Mouse (Mus musculus): ENCODE data around the gene Il17re.

Gene Il17re

DNA sequence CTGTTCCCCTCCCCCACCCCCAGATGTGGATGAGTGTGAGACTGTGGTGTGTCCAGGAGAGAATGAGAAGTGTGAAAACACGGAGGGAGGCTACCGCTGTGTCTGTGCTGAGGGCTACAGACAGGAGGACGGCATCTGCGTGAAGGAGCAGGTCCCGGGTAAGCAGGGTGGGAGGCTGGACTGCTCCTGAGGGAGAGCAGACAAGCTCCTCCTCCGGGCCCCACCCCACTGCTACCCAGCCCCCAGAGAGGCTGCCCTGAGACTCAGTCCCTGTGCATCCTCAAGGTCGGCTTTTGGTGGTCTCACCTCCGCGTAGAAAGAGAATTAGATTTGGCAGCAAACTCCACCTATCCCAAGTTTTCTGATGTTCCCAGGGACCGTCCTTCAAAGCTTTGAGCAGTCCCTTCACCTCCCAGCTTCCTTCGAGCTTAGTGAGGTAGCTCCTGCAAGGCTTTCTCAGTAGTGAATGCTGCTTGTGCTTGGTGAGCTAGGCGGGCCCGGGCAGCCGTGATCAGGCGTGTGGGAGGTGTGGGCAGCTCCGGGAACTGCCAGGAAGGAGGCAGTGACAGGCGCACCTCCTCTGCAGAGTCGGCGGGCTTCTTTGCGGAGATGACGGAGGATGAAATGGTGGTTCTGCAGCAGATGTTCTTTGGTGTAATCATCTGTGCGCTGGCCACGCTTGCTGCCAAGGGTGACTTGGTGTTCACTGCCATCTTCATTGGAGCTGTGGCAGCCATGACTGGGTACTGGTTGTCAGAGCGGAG is 34.0 kb downstream of the Il17re start:
- no peak for DNase-seq

DNA sequence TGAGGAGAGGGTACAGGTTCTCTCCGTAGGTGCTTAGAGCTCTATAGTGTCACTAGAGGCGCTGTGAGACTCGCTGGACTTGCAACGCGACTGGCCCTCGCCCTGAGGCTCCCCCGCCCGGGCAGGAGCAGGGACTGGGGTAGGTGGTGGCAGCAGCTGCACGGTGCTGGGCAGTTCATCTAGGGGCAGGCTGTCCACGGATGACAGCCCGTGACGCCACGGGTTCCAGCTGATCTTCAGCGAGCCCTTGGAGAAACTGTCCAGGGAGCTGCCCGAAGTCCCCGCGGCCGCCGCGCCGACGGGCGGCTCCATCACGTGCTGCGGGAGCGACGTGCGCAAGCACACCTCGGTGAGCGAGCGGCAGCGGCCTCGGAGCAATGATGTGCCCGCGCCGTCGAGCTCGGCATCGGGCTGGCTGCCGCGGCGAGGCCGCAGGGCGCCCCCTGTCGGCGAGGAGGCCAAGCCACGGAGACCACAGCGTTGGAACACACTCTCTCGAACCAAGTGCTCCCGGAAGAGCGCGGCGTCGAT is 36.0 kb downstream of the Il17re start:
- peak; percentile 83 for DNase-seq

DNA sequence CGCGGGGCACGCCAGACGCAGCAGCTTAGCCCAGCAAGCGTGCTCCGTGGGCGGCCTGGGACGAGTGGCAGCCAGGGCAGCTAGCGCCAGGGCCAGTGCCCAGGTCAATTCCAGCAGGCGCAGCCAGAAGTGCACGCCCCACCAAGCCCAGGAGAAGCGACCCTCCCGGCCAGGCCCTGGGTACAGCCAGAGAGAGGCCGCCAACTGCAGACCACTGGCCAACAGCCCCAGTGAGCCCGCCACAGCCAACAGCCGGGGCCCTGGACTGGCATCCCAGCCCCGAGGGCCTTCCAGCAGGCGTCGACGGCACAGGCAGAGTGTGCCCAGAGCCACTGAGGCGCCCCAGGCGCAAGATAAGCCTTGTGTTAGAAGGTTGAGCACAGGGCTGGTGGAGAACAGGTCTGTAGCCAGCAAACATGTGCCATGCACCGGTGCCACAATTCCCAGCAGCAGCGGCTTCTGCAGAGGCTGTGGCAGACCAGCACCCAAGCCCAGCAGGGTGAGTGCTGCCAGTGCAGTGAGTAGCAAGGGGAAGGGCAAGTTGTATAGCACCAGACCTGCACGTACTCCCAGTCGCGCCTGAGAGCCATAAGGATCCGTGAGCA is 36.9 kb downstream of the Il17re start:
- DNase-seq: no peak

DNA sequence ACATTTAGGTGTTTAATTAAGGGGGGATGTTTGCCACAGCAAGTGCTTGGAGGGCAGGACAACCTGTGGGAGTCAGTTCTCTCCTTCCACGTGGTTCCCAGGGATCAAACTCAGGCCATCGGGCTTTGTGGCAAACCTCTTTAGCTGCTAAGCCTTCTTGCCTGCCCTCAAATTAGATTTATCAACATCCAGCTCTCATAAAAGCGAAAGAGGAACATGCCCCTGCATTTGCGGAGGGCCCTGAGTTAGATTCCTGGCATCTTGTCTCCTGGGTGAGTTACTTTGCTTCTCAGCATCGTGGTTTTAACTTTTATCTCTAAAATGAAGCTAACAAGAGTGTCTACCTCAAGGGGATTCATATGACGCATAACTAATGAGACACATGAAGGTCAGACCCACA is 41.1 kb downstream of the Il17re start:
- DNase-seq: no peak

DNA sequence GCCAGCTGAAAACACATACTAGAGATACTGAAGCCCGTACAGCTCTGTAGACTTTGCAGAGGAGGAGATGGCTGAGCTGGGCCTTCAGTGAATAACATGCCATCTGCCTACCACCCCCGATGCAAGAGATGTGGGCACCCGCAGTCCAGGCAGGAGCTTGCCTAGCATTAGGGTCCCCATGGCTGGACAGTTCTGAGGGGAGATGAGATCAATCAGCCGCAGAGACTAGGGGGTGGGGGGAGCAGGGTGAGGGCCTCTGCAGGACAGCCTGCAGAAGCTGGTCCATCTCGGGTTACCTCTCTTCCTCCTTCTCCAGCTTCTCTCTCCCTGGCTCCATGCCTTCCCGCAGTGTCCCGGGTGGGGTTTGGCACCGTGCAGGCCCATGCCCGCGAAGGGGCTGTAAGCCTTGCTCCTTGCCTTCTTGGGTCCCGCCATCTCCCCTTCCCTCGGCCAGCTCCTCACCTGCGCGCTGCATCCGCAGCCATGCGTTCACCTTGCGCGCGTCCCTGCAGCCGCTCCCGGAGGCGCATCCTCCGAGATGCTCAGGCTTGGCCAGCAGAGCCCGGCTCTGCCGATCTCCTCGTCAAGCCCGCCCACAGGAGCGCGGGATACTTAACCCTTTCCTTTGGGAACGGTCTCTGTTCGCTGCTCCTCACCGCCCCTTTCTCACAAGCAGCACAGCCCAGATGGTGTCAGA is 43.3 kb downstream of the Il17re start, which contains the start of gene Prrt3:
Gene Prrt3 (minus strand): TSS at position 544 of the 697 bp plus-strand sequence.
- DNase-seq: no peak

DNA sequence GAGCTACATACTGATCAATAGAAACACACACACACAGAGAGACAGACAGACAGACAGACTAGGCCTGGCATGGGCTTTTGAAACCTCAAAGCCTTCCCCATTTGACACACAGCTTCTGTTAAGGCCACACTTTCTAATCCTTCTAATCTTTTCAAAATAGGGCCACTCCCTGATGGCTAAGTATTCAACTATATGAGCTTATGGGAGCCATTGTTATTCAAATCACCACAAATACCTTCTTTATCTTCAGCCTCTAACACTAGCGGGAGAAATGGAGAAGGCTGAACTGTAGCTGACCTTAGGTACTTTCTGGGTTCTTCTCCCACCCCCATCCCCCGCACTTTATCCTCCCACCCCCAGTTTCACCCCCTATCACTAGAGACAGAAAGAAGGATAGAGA is 44.5 kb downstream of the Il17re start:
- no peak for DNase-seq

DNA sequence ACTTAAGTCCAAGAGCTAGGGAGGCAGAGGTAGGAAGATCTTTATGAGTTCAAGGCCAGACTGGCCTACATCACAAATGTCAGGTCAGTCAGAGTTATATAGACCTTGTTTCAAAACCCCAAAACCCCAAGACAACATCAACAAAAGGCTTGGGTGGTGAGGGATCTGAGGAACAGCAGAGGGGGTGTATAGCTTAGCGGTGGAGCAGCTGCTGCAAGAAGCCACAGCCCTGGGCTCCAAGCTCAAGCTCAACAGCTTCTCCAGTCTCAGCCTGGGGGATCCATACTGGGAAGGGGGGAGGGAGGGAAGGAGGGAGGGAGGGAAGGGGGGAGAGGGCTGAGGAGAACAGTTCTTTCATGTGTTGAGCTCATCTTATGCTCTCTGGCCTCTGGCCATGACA is 47.4 kb downstream of the Il17re start:
- DNase-seq: no peak

DNA sequence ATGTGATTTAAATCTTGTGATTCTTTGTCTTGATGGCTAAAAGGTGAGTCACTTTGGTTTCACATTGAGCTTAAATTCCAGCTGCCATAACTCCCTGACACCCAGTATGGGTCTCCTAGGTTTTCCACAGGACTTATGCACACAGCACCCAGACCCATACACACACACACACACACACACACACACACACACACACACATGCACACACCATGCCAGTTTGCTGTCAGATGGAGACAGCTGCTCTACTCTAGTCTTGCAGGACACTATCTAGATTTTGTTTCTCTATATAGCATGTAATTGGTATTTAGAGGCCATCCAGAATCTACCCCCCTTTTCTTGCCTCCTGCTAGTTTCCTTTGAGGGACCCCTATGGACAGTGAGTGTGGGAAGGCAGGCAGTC is 48.8 kb downstream of the Il17re start:
- DNase-seq: no peak

DNA sequence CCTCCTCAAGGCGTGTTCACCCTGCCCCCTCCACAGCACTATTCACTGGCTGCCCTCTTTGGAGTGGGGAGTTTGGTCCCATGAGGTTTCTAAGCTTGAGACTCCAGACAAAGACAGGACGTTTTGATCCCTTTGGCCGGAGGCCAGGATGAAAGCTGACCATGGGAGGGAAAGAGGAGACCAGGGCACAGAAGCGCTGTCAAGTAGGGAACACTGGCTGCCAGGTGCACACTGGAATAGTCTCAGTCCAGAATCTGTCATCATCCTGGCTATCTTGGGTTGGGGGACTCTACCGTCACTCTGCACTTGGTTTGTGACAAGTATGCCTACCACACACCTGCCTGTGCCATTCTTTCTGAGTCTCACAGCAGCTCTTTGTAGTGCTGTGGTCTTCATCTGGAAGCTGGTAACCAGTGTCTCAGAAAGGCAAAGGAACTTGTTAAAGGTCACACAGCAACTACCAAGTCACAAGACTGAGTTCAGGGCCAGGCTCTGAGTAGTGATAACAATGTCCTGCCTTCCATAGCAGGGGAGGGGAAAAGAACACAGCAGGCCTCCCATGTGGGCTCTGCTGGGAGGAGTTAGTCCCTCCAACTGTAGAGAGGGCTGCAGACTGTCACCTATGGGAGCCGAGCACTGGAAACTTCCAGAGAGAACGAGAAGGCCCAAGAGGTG is 50.1 kb downstream of the Il17re start:
- no peak for DNase-seq

DNA sequence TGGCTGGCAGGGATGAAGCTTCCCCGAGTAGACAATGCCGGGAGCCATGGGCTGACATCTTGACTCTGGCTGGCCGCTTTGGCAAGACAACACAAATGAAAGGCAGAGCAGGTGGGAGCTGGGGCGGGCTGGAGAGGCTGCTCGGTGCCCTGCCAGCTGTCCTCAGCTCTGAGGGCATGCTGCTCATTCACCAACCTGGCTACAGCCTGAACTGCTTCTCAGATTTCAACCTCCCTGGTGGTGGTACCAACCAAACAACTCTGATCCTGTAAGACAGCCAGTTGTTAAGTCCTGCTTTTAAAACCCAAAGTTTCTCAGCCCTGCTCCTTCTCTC is 50.6 kb downstream of the Il17re start:
- no peak for DNase-seq

DNA sequence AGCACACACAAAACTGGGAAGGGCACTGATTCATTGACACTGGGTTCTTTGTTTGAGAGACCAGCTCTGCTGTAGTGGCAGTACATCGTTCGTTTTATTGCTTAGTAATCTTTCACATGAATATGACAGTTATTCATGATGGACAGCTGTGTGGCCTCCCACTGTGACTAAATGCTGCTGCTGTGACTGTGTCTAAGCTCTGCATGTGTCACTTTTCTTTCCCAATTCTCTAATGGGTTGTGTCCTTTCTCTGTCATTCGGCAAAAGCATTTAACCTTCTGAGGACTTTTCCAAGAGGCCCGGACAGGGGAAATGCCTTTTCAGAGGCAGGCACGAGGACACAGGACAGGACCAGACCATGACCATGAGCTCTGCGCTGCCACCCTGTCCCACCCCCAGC is 55.7 kb downstream of the Il17re start:
- DNase-seq: no peak

DNA sequence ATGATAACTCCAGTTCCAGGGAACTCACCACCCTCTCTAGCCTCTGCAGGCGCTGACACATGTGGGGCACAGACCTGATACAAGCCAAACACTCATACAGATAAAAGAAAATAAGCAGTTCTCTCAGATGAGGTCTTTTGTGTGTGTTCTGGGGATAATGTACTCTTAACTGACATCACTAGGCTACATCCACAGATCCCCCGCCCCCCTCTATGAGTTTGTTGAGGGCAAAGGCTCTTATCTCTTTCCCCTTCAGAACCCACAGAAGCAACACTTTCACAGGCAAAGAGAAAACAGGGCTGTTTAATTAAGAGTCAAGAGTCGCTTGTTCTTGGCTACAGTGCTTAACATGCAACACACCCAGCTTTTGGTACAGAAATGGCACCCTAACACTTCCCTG is 56.3 kb downstream of the Il17re start:
- no peak for DNase-seq

DNA sequence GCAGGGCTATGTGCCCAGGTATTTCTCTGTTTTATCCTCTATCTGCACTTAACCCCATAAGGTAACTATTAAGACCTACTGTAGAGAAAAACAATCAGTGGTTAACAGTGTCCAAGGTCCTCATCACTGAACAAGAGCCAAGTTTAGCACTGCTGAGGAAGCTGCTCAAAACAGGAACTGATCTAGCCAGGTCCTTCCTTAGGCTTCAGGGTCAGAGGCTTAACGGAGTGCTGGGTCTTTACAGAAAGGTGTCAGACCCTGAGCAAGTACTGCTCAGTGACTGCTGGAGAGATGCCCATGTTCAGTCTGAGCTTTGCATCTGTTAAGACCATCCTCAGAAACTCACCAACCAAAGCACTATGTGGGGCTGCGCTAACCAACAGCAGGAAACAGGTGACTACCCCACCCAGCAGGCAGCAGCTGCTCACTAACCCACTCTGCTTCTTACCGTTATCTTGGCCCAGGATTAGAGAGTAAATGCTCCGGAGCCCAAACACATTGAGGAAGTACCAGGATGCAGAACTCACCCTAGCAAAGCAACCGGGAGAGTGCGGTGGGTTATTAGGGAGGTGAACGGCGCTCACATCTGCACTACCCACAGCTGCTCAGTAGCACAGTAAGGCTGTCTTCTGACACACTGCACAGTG is 59.3 kb downstream of the Il17re start:
- no peak for DNase-seq

Data from kidney, adult 18-20 months (tissue).